Mouse (Mus musculus): ENCODE results near the gene Wdr13. TPM values are rescaled to one million over a fixed set of nuclear protein-coding genes. Genes with fewer than 3 reads are reported as not detected.
A peak's percentile ranks its signal among the peaks of the same experiment; 100 is the strongest.

Gene Wdr13
- 31.5 and 35.5 TPM in 2 replicates for polyA plus RNA-seq (2015; fragmentation: Nextera tagmentation; extraction: Ambion mirVana)

- WGBS: 12% methylated on average over 39 of the region's 40 CpGs
- peak within 1 kb of the TSS; percentile 78 for H3K9ac ChIP-seq (ENCODE audit: low read length)
- no peaks in the 10 kb centered on the region for H3K36me3 ChIP-seq (ENCODE audit: control insufficient read depth, insufficient read depth, low read length)
- peak within 1 kb of the TSS; percentile 98 for H3K27ac ChIP-seq (ENCODE audit: low read length)
- peak; percentile 90 for ATAC-seq (ENCODE audit: insufficient read depth, low FRiP score)
- H3K9me3 ChIP-seq (replicated peaks; ENCODE audit: control insufficient read depth, low read length): no peaks in the 10 kb centered on the region
- no peaks in the 10 kb centered on the region for H3K4me1 ChIP-seq (ENCODE audit: control insufficient read depth, insufficient read depth, low read length)
- H3K4me2 ChIP-seq (ENCODE audit: low read depth, low read length): peak within 1 kb of the TSS; percentile 59
- H3K4me3 ChIP-seq (replicated peaks; ENCODE audit: low read length): peak within 1 kb of the TSS; percentile 60
- no peaks in the 10 kb centered on the region for H3K27me3 ChIP-seq (ENCODE audit: control insufficient read depth, insufficient read depth, low read length)
Measured at GRCm38 (mm10) chrX:8132017-8132976, at the start of gene Wdr13. TSS of gene Wdr13 (minus strand) at chrX:8132892.

DNA sequence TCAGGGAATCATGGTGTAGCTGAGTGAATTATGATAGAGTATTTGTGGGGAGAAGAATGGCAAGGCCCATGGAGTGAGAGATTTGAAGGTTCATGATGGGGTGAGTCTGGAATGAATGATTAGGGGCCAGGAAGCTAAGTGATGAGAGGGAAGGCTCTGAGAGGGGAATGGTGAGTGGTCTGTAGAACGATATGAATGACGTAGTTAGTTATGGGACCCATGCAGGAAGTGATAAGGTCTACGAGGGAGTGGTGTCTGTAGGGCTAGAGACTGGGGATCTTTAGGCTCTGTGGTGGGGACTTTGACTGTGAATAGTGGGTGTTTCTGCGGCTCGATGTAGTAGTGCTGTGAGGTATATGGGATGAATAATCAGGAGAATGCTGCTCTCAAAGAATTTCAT is 47.0 kb upstream of the Wdr13 start:
- Histone ChIP-seq H3K9me3 (replicated peaks; ENCODE audit: control insufficient read depth, low read length) (no peaks in the 10 kb centered on the region), H3K27ac (ENCODE audit: low read length) (no peak overlapping the region), H3K36me3 (ENCODE audit: control insufficient read depth, insufficient read depth, low read length) (no peaks in the 10 kb centered on the region), H3K27me3 (ENCODE audit: control insufficient read depth, insufficient read depth, low read length) (no peaks in the 10 kb centered on the region), H3K9ac (ENCODE audit: low read length) (no peak overlapping the region), H3K4me3 (replicated peaks; ENCODE audit: low read length) (no peak overlapping the region), H3K4me1 (ENCODE audit: control insufficient read depth, insufficient read depth, low read length) (no peaks in the 10 kb centered on the region), H3K4me2 (ENCODE audit: low read depth, low read length) (no peak overlapping the region)
- ATAC-seq (ENCODE audit: insufficient read depth, low FRiP score): no peak
- WGBS: 88% methylated on average over 5 of the region's 5 CpGs

GRCm38 (mm10) chrX:8178871-8179270 is 46.2 kb upstream of the Wdr13 start:
- H3K4me1 ChIP-seq (ENCODE audit: control insufficient read depth, insufficient read depth, low read length): no peaks in the 10 kb centered on the region
- no peak overlapping the region for H3K27ac ChIP-seq (ENCODE audit: low read length)
- 74% methylated on average over 2 of the region's 2 CpGs for WGBS
- no peak overlapping the region for H3K9ac ChIP-seq (ENCODE audit: low read length)
- H3K4me3 ChIP-seq (replicated peaks; ENCODE audit: low read length): no peak overlapping the region
- no peak overlapping the region for H3K4me2 ChIP-seq (ENCODE audit: low read depth, low read length)
- no peaks in the 10 kb centered on the region for H3K9me3 ChIP-seq (replicated peaks; ENCODE audit: control insufficient read depth, low read length)
- H3K36me3 ChIP-seq (ENCODE audit: control insufficient read depth, insufficient read depth, low read length): no peaks in the 10 kb centered on the region
- H3K27me3 ChIP-seq (ENCODE audit: control insufficient read depth, insufficient read depth, low read length): no peaks in the 10 kb centered on the region
- no peak for ATAC-seq (ENCODE audit: insufficient read depth, low FRiP score)

DNA sequence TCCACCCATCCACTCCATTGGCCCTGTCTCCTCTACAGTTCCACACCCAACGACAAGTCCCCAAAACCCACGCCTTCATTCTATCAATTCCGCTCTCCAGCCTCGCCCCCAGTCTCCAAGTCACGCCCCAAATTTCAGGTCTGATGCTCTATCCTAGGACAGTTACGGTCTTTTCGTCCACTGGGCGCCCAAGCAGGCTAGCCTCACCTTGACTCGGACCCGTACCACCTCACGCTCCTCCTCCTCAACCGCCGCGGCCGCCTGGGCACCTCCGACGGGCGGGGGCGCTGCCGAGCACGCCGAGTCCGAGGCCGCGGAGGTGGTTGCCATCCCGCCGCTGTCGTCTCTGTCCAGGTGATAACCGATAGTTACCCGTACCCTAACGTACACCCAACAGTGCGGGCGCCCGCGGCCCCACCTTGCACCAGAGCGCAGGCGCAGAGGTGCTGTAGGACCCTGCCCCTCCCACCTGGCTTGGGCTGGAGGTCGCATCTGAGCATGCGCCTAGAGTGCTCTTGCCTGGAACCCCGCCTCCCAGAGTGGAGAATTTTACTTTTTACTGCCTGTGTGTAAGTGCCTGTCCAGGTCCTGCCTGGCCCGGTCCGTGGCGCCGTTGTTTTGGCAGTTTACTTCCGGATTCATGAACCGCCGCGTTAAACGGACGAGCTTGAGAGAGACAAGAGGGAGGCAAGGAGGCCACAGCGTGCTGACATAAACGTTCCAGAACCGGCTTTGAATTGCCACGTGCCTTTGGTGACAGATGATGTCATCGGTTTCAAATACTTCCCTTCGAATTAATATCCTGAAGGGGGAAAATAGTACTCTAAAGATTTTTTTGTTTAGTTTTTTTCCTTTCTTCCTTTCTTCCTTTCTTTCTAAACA is 43.1 kb upstream of the Wdr13 start, which contains the start of gene Tbc1d25:
Tbc1d25 (minus strand) TSS at position 678 of the 882 bp plus-strand sequence.
- peak within 1 kb of the TSS; percentile 7 for H3K27ac ChIP-seq (ENCODE audit: low read length)
- H3K9ac ChIP-seq (ENCODE audit: low read length): peak within 1 kb of the TSS; percentile 62
- no peaks in the 10 kb centered on the region for H3K4me1 ChIP-seq (ENCODE audit: control insufficient read depth, insufficient read depth, low read length)
- peak; percentile 95 for ATAC-seq (ENCODE audit: insufficient read depth, low FRiP score)
- H3K27me3 ChIP-seq (ENCODE audit: control insufficient read depth, insufficient read depth, low read length): no peaks in the 10 kb centered on the region
- peak within 1 kb of the TSS; percentile 53 for H3K4me3 ChIP-seq (replicated peaks; ENCODE audit: low read length)
- H3K9me3 ChIP-seq (replicated peaks; ENCODE audit: control insufficient read depth, low read length): no peaks in the 10 kb centered on the region
- no peaks in the 10 kb centered on the region for H3K36me3 ChIP-seq (ENCODE audit: control insufficient read depth, insufficient read depth, low read length)
- WGBS: 11% methylated on average over 56 of the region's 56 CpGs
- peak within 1 kb of the TSS; percentile 63 for H3K4me2 ChIP-seq (ENCODE audit: low read depth, low read length)

DNA sequence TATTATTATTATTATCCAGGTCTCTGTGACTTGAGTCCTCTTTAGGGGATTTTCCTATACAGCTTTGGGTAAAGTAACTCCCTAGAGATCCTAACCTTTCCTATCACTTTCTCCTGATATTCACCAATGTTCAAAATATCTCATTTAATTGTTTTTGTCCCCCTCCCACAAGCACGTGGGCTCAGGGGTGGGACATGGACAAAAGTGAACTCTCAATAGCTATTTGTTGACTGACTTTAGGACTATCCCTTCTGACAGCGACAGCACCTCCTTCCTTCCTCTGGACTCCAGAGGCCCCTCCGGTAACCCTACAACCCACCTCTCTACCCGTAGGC is 42.4 kb upstream of the Wdr13 start:
- H3K27me3 ChIP-seq (ENCODE audit: control insufficient read depth, insufficient read depth, low read length): no peaks in the 10 kb centered on the region
- H3K27ac ChIP-seq (ENCODE audit: low read length): no peak overlapping the region
- H3K9me3 ChIP-seq (replicated peaks; ENCODE audit: control insufficient read depth, low read length): no peaks in the 10 kb centered on the region
- WGBS: 14% methylated on average over 4 of the region's 4 CpGs
- H3K36me3 ChIP-seq (ENCODE audit: control insufficient read depth, insufficient read depth, low read length): no peaks in the 10 kb centered on the region
- H3K4me2 ChIP-seq (ENCODE audit: low read depth, low read length): peak overlapping the region; percentile 63
- peak overlapping the region; percentile 62 for H3K9ac ChIP-seq (ENCODE audit: low read length)
- peak overlapping the region; percentile 53 for H3K4me3 ChIP-seq (replicated peaks; ENCODE audit: low read length)
- no peaks in the 10 kb centered on the region for H3K4me1 ChIP-seq (ENCODE audit: control insufficient read depth, insufficient read depth, low read length)
- no peak for ATAC-seq (ENCODE audit: insufficient read depth, low FRiP score)

DNA sequence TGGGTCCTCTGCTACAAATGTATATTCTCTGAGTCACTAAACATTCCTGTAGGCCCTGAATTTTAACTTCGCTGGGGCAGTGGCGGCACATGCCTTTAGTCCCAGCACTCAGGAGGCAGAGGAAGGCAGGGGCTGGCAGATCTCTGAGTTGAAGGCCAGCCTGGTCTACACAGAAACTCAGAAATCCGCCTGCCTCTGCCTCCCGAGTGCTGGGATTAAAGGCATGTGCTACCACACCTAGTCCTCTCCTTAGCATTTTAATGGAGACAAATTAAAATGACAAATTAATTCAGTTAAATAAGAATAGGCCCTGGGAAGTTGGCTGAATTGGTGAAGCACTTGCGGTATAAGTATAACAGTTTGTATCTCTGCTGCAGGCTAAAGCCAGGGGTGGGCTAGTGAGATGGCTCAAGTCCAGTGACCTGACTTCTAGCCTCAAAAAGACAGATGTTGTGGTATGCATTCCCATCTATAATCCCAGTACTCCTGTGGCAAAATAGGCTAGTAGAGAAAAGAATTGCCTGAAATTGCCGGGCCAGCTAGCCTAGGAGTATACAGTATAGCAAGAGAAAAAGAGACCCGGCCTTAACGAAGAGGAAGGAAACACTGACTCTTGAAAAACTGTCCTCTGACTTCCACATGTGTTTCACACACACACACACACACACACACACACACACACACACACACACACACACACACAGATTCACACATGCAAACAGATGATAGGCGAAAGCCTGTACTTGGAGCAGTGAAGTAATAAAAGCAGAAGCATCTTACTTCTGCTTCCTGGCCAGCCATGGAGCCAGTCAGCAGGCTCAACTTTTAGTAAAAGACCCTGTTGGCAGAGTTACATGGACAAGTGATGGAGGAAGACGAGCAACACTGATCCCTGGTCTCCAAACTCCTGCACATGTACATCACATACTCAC is 35.3 kb upstream of the Wdr13 start:
- Histone ChIP-seq H3K4me3 (replicated peaks; ENCODE audit: low read length) (no peak overlapping the region), H3K9me3 (replicated peaks; ENCODE audit: control insufficient read depth, low read length) (no peaks in the 10 kb centered on the region), H3K36me3 (ENCODE audit: control insufficient read depth, insufficient read depth, low read length) (no peaks in the 10 kb centered on the region), H3K9ac (ENCODE audit: low read length) (no peak overlapping the region), H3K27me3 (ENCODE audit: control insufficient read depth, insufficient read depth, low read length) (no peaks in the 10 kb centered on the region), H3K4me1 (ENCODE audit: control insufficient read depth, insufficient read depth, low read length) (no peaks in the 10 kb centered on the region), H3K27ac (ENCODE audit: low read length) (no peak overlapping the region), H3K4me2 (ENCODE audit: low read depth, low read length) (no peak overlapping the region)
- no peak for ATAC-seq (ENCODE audit: insufficient read depth, low FRiP score)
- WGBS: 87% methylated on average over 10 of the region's 10 CpGs

DNA sequence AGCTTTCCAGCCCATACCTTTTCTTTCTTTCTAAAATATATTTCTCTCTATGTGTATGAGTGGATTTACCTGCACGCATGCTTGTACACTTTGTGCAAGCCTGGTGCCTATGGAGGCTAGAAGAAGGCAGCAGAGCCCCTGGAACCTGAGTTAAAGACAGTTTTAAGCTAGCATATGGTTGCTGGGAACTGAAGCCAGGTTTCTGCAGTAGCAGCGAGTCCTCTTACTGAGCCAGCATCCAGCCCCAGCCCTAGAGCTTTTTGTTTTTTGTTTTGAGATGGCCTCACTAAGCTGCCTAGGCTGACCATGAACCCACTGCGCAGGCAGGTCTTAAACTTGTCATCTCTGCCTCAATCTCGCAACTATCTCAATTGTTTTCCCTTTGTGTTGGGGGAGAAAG is 31.8 kb upstream of the Wdr13 start:
- Histone ChIP-seq H3K4me1 (ENCODE audit: control insufficient read depth, insufficient read depth, low read length) (no peaks in the 10 kb centered on the region), H3K9ac (ENCODE audit: low read length) (no peak overlapping the region), H3K27me3 (ENCODE audit: control insufficient read depth, insufficient read depth, low read length) (no peaks in the 10 kb centered on the region), H3K27ac (ENCODE audit: low read length) (no peak overlapping the region), H3K36me3 (ENCODE audit: control insufficient read depth, insufficient read depth, low read length) (no peaks in the 10 kb centered on the region), H3K4me3 (replicated peaks; ENCODE audit: low read length) (no peak overlapping the region), H3K4me2 (ENCODE audit: low read depth, low read length) (no peak overlapping the region), H3K9me3 (replicated peaks; ENCODE audit: control insufficient read depth, low read length) (no peaks in the 10 kb centered on the region)
- 90% methylated on average over 4 of the region's 4 CpGs for WGBS
- no peak for ATAC-seq (ENCODE audit: insufficient read depth, low FRiP score)

DNA sequence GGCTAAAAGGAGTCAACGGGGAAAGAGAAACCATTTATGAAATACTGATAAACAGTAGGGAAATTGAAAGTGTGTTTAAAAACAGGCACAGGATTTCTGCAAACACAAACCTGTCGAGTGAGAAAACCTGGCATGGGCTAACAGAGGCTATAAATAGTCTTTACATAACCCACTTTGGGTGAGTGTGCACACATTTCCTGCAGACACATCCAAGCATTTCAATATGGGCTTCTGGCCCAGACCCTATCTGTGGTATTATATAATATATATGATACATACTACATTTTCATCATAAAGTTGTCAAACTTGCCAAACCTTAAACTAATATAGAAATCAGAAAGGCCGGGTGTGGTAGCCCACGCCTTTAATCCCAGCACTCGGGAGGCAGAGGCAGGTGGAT is 30.4 kb upstream of the Wdr13 start:
- 0 out of 2 replicates have a peak, but pooled peaks have one; percentile 37 for ATAC-seq (ENCODE audit: insufficient read depth, low FRiP score)
- Histone ChIP-seq H3K4me2 (ENCODE audit: low read depth, low read length) (no peak overlapping the region), H3K27ac (ENCODE audit: low read length) (peak overlapping the region; percentile 46), H3K27me3 (ENCODE audit: control insufficient read depth, insufficient read depth, low read length) (no peaks in the 10 kb centered on the region), H3K9me3 (replicated peaks; ENCODE audit: control insufficient read depth, low read length) (no peaks in the 10 kb centered on the region), H3K36me3 (ENCODE audit: control insufficient read depth, insufficient read depth, low read length) (no peaks in the 10 kb centered on the region), H3K4me1 (ENCODE audit: control insufficient read depth, insufficient read depth, low read length) (no peaks in the 10 kb centered on the region), H3K4me3 (replicated peaks; ENCODE audit: low read length) (no peak overlapping the region), H3K9ac (ENCODE audit: low read length) (no peak overlapping the region)
- WGBS: 61% methylated on average over 5 of the region's 5 CpGs

Measured in stomach, embryonic 16.5 days (tissue).